In genomic region chr3:27449447-27449846, GRCm38 (mm10) we compare ENCODE assay signal across 27 mouse cellular contexts.
A peak's percentile ranks its signal among the peaks of the same experiment; 100 is the strongest.
DNase-seq lines count a peak whose midpoint lies in the region; ATAC-seq and TF ChIP-seq lines count a peak whose summit lies in the region.
"Had no signal": no experiment of that assay in that cellular context is flagged by ENCODE, and none has a peak within 500 bp of the region (broad histone marks: within the 10 kb centered on the region; RNA-seq: fewer than 3 reads in every experiment).

No protein-coding gene starts in this region.

- no peak for TF ChIP-seq CTCF in CH12.LX (conservative IDR thresholded peaks at IDR 0.05 in 1 of 2, IDR thresholded peaks at IDR 0.05 in 1 of 2; ENCODE audit: low read depth in 2 of 2, low read length in 2 of 2)
- no peak for TF ChIP-seq CTCF in lung, postnatal 0 days (IDR thresholded peaks at IDR 0.05)
- no peak for TF ChIP-seq CTCF in cerebellum, adult 2 months (IDR thresholded peaks at IDR 0.05; ENCODE audit: borderline replicate concordance, insufficient read depth, low read depth, low read length)

- H3K4me1 ChIP-seq in midbrain, embryonic 11.5 days (ENCODE audit: control insufficient read depth, insufficient read depth, low read length) = no peaks in the 10 kb centered on the region
- no peaks in the 10 kb centered on the region for H3K4me1 ChIP-seq in midbrain, embryonic 10.5 days
- peaks cover 0 to 20% of the 10 kb centered on the region in 2 experiments; a peak in 3 of 4 replicates for H3K4me1 ChIP-seq in CH12.LX (ENCODE audit: control insufficient read depth in 1 of 2, insufficient read depth in 2 of 2)
- H3K4me1 ChIP-seq in lung, postnatal 0 days (ENCODE audit: insufficient read depth, low read depth, low read length) = no peaks in the 10 kb centered on the region
- no peaks in the 10 kb centered on the region for H3K4me1 ChIP-seq in hindbrain, embryonic 12.5 days
- H3K4me1 ChIP-seq in cerebellum, adult 2 months (ENCODE audit: control insufficient read depth, insufficient read depth, low read length) = no peaks in the 10 kb centered on the region
- H3K4me1 ChIP-seq: embryonic facial prominence, embryonic 12.5 days; embryonic facial prominence, embryonic 15.5 days; forebrain, embryonic 15.5 days; heart, embryonic 10.5 days; heart, embryonic 13.5 days; hindbrain, embryonic 13.5 days; intestine, embryonic 15.5 days had no signal

- DNase-seq in midbrain, embryonic 11.5 days (ENCODE audit: low spot score, missing footprints) = peak; percentile 72
- DNase-seq in midbrain, embryonic 10.5 days (ENCODE audit: low spot score) = no peak
- peak; percentile 49 for DNase-seq in CH12.LX (ENCODE audit: extremely low read depth)
- DNase-seq in lung, postnatal 0 days (ENCODE audit: low spot score) = no peak
- DNase-seq in cerebellum, adult 2 months = no peak
- DNase-seq: adrenal gland, postnatal 10 days; adrenal gland, postnatal 36 days; cerebellum, adult 11-12 months; cerebellum, adult 9-10 months; cerebellum, postnatal 14 days; gastrocnemius, postnatal 25 days; heart, adult 2 months; heart, postnatal 14 days; heart, postnatal 4 days had no signal

- H3K9ac ChIP-seq in midbrain, embryonic 11.5 days (ENCODE audit: low read length) = no peak overlapping the region
- H3K9ac ChIP-seq in CH12.LX (ENCODE audit: insufficient read depth, low read depth) = no peak overlapping the region
- no peak overlapping the region for H3K9ac ChIP-seq in lung, postnatal 0 days (replicated peaks; ENCODE audit: low read depth)
- H3K9ac ChIP-seq in hindbrain, embryonic 12.5 days = no peak overlapping the region
- H3K9ac ChIP-seq: embryonic facial prominence, embryonic 12.5 days; embryonic facial prominence, embryonic 15.5 days; forebrain, embryonic 15.5 days; heart, embryonic 13.5 days; hindbrain, embryonic 13.5 days; intestine, embryonic 15.5 days had no signal

- H3K4me3 ChIP-seq in midbrain, embryonic 11.5 days (ENCODE audit: low read depth, low read length) = no peak overlapping the region
- no peak overlapping the region for H3K4me3 ChIP-seq in midbrain, embryonic 10.5 days
- H3K4me3 ChIP-seq in CH12.LX (replicated peaks in 1 of 3; ENCODE audit: low read depth in 2 of 3, low read length in 2 of 3, poor library complexity in 1 of 3) = no peak overlapping the region
- no peak overlapping the region for H3K4me3 ChIP-seq in lung, postnatal 0 days (ENCODE audit: low read depth, low read length)
- no peak overlapping the region for H3K4me3 ChIP-seq in hindbrain, embryonic 12.5 days
- no peak overlapping the region for H3K4me3 ChIP-seq in cerebellum, adult 2 months (replicated peaks; ENCODE audit: insufficient read depth, low read depth, low read length)
- H3K4me3 ChIP-seq: embryonic facial prominence, embryonic 12.5 days; embryonic facial prominence, embryonic 15.5 days; forebrain, embryonic 15.5 days; heart, adult 2 months; heart, embryonic 10.5 days; heart, embryonic 13.5 days; hindbrain, embryonic 13.5 days; intestine, embryonic 15.5 days had no signal

- TF ChIP-seq RAD21 in CH12.LX (IDR thresholded peaks at IDR 0.05; ENCODE audit: low read depth, low read length) = no peak

- no peaks in the 10 kb centered on the region for H3K27me3 ChIP-seq in midbrain, embryonic 11.5 days (ENCODE audit: control insufficient read depth, insufficient read depth, low read length)
- no peaks in the 10 kb centered on the region for H3K27me3 ChIP-seq in midbrain, embryonic 10.5 days (ENCODE audit: low read depth, poor library complexity, severe bottlenecking)
- H3K27me3 ChIP-seq in CH12.LX (replicated peaks) = no peaks in the 10 kb centered on the region
- H3K27me3 ChIP-seq in lung, postnatal 0 days (replicated peaks; ENCODE audit: insufficient read depth, low read length) = no peaks in the 10 kb centered on the region
- no peaks in the 10 kb centered on the region for H3K27me3 ChIP-seq in hindbrain, embryonic 12.5 days
- no peaks in the 10 kb centered on the region for H3K27me3 ChIP-seq in cerebellum, adult 2 months (ENCODE audit: control insufficient read depth, insufficient read depth, low read length)
- H3K27me3 ChIP-seq: embryonic facial prominence, embryonic 12.5 days; embryonic facial prominence, embryonic 15.5 days; forebrain, embryonic 15.5 days; heart, embryonic 13.5 days; hindbrain, embryonic 13.5 days; intestine, embryonic 15.5 days had no signal

- 85% methylated on average over 4 of the region's 4 CpGs for WGBS in midbrain, embryonic 11.5 days
- WGBS in midbrain, embryonic 10.5 days = 86% methylated on average over 4 of the region's 4 CpGs
- WGBS in lung, postnatal 0 days = 78% methylated on average over 4 of the region's 4 CpGs
- 93% methylated on average over 4 of the region's 4 CpGs for WGBS in hindbrain, embryonic 12.5 days
- 87% methylated on average over 4 of the region's 4 CpGs for WGBS in cerebellum, adult 2 months

- H3K4me2 ChIP-seq in midbrain, embryonic 11.5 days = no peak overlapping the region
- H3K4me2 ChIP-seq in CH12.LX (ENCODE audit: insufficient read depth, low read depth, poor library complexity, severe bottlenecking) = no peak overlapping the region
- no peak overlapping the region for H3K4me2 ChIP-seq in lung, postnatal 0 days (replicated peaks; ENCODE audit: low read depth, low read length)
- no peak overlapping the region for H3K4me2 ChIP-seq in hindbrain, embryonic 12.5 days (replicated peaks)
- H3K4me2 ChIP-seq: embryonic facial prominence, embryonic 12.5 days; embryonic facial prominence, embryonic 15.5 days; forebrain, embryonic 15.5 days; heart, embryonic 13.5 days; hindbrain, embryonic 13.5 days; intestine, embryonic 15.5 days had no signal

- ATAC-seq in midbrain, embryonic 11.5 days (ENCODE audit: low FRiP score) = no peak
- peak; percentile 50 for ATAC-seq in common myeloid progenitor, adult 5-6 weeks (replicated peaks; ENCODE audit: low read depth, poor library complexity, severe bottlenecking)
- peak; percentile 56 for ATAC-seq in megakaryocyte progenitor cell, adult 5-6 weeks (replicated peaks; ENCODE audit: poor library complexity)
- no peak for ATAC-seq in lung, postnatal 0 days
- ATAC-seq in hindbrain, embryonic 12.5 days (ENCODE audit: low FRiP score) = no peak
- ATAC-seq: activated CD4-positive, CD25-positive, alpha-beta regulatory T cell, adult 4 months; CD4-positive, CD25-positive, alpha-beta regulatory T cell, adult 4 months; forebrain, embryonic 15.5 days; hindbrain, embryonic 16.5 days; intestine, embryonic 15.5 days had no signal

- no peak for TF ChIP-seq POLR2A in CH12.LX (IDR thresholded peaks at IDR 0.05; ENCODE audit: low read depth, low read length)
- no peak for TF ChIP-seq POLR2A in cerebellum, adult 2 months (IDR thresholded peaks at IDR 0.05; ENCODE audit: borderline replicate concordance, insufficient read depth, low read length)

- TF ChIP-seq EP300 in CH12.LX (IDR thresholded peaks at IDR 0.05; ENCODE audit: low read length) = no peak
- no peak for TF ChIP-seq EP300 in lung, postnatal 0 days (IDR thresholded peaks at IDR 0.05)

- no peaks in the 10 kb centered on the region for H3K36me3 ChIP-seq in midbrain, embryonic 11.5 days (ENCODE audit: control insufficient read depth, insufficient read depth, low read length)
- H3K36me3 ChIP-seq in midbrain, embryonic 10.5 days = peaks cover 51% of the 10 kb centered on the region
- no peaks in the 10 kb centered on the region for H3K36me3 ChIP-seq in CH12.LX (replicated peaks in 1 of 2; ENCODE audit: control insufficient read depth in 1 of 2, insufficient read depth in 1 of 2, low read length in 1 of 2)
- peaks cover 28% of the 10 kb centered on the region; the same call in 1 of the 2 replicates for H3K36me3 ChIP-seq in lung, postnatal 0 days (ENCODE audit: insufficient read depth, low read length)
- peaks cover 19% of the 10 kb centered on the region; the same call in 1 of the 2 replicates for H3K36me3 ChIP-seq in hindbrain, embryonic 12.5 days
- H3K36me3 ChIP-seq: forebrain, embryonic 15.5 days had no signal

- in situ Hi-C loops in CH12.LX (cut with MboI; ENCODE audit: low pct_ligation_motif_present, low pct_unique_long_range_greater_than_20kb, low sequenced_read_pairs) = no loop called here

- H3K9me3 ChIP-seq in midbrain, embryonic 11.5 days (ENCODE audit: control insufficient read depth, low read length) = no peaks in the 10 kb centered on the region
- no peaks in the 10 kb centered on the region for H3K9me3 ChIP-seq in midbrain, embryonic 10.5 days (replicated peaks)
- H3K9me3 ChIP-seq in CH12.LX (replicated peaks; ENCODE audit: low read length) = no peaks in the 10 kb centered on the region
- no peaks in the 10 kb centered on the region for H3K9me3 ChIP-seq in lung, postnatal 0 days (ENCODE audit: low read length)
- H3K9me3 ChIP-seq in hindbrain, embryonic 12.5 days (replicated peaks) = 0 out of 2 replicates have a peak, but pooled peaks cover 3% of the 10 kb centered on the region
- H3K9me3 ChIP-seq: embryonic facial prominence, embryonic 12.5 days; embryonic facial prominence, embryonic 15.5 days; forebrain, embryonic 15.5 days; heart, embryonic 10.5 days; heart, embryonic 13.5 days; hindbrain, embryonic 13.5 days; intestine, embryonic 15.5 days had no signal

- dilution Hi-C loops in CH12.LX (cut with MboI; ENCODE audit: extremely low pct_ligation_motif_present, extremely low pct_unique_long_range_greater_than_20kb, low sequenced_read_pairs) = no loop called here

- no peak overlapping the region for H3K27ac ChIP-seq in midbrain, embryonic 11.5 days (ENCODE audit: low read depth, low read length)
- H3K27ac ChIP-seq in midbrain, embryonic 10.5 days (replicated peaks) = no peak overlapping the region
- H3K27ac ChIP-seq in CH12.LX (ENCODE audit: insufficient read depth, low read depth) = no peak overlapping the region
- H3K27ac ChIP-seq in lung, postnatal 0 days (ENCODE audit: low read length) = no peak overlapping the region
- no peak overlapping the region for H3K27ac ChIP-seq in hindbrain, embryonic 12.5 days
- no peak overlapping the region for H3K27ac ChIP-seq in cerebellum, adult 2 months (ENCODE audit: insufficient read depth, low read length)
- H3K27ac ChIP-seq: embryonic facial prominence, embryonic 12.5 days; embryonic facial prominence, embryonic 15.5 days; forebrain, embryonic 15.5 days; heart, adult 2 months; heart, embryonic 10.5 days; heart, embryonic 13.5 days; hindbrain, embryonic 13.5 days; intestine, embryonic 15.5 days had no signal

- no peaks in the 10 kb centered on the region for H3K79me2 ChIP-seq in CH12.LX (replicated peaks; ENCODE audit: control insufficient read depth, extremely low read depth, insufficient read depth, poor library complexity, severe bottlenecking)

TF ChIP-seq in CH12.LX, 34 proteins besides CTCF, POLR2A, EP300 and RAD21:
- TF ChIP-seq HCFC1 (IDR thresholded peaks at IDR 0.05; ENCODE audit: low read depth, low read length) (no peak), RCOR1 (conservative IDR thresholded peaks at IDR 0.05; ENCODE audit: low read depth, low read length) (no peak), BHLHE40 (IDR thresholded peaks at IDR 0.05; ENCODE audit: low read depth, low read length) (peak; percentile 86), MYC (IDR thresholded peaks at IDR 0.05; ENCODE audit: low read depth, low read length) (no peak), ZNF384 (IDR thresholded peaks at IDR 0.05; ENCODE audit: low read depth, low read length) (no peak)
TF ChIP-seq in CH12.LX: peak in this region for 1.

Comparison
In these comparisons a context has a peak if more than half of its experiments do, and no peak if none do; other contexts are left out.
1. DNase-seq: peak in midbrain, embryonic 11.5 days (single experiment) and CH12.LX (single experiment); none in midbrain, embryonic 10.5 days (single experiment), lung, postnatal 0 days (single experiment) and cerebellum, adult 2 months (0 of 2).
2. ATAC-seq: peak in common myeloid progenitor, adult 5-6 weeks (single experiment) and megakaryocyte progenitor cell, adult 5-6 weeks (single experiment); none in midbrain, embryonic 11.5 days (single experiment), lung, postnatal 0 days (single experiment) and hindbrain, embryonic 12.5 days (single experiment).